Mouse (Mus musculus) bone marrow macrophage, adult 2 months (primary cell): Measurements from ENCODE around the gene Arhgap28.

ENCODE experiments used
- CTCF ChIP-seq: IDR thresholded peaks from 2 replicates; pipeline ENCODE4 v1.5.1; 2012; ENCODE audit warnings: low read depth, mild to moderate bottlenecking, low read length, moderate library complexity
- POLR2A ChIP-seq: IDR thresholded peaks from 2 replicates; pipeline ENCODE4 v1.6.1; 2012; ENCODE audit warnings: mild to moderate bottlenecking, low read depth, low read length, borderline replicate concordance

- no peak for TF ChIP-seq POLR2A
- TF ChIP-seq CTCF = no peak
These were observed 58.5 kb downstream of the Arhgap28 start for GRCm38 (mm10) chr17:67945453-67945852.
